Mouse (Mus musculus) forebrain, postnatal 0 days (tissue): ENCODE measurements at regions not wholly inside any gene's neighbourhood (a gene's known extent, or its start where the extent isn't known, plus 50 kb on each side); places are given as distances from the start of the nearest gene placed in this dataset.

Experiments used
- ATAC-seq: fragments of 200-750 bp; cut with Nextera tagmentation; 2 replicates; pipeline ENCODE4 v1.8.0; 2017; ENCODE audit warnings: mild to moderate bottlenecking, moderate library complexity
- DNase-seq: peaks from one replicate; pipeline ENCODE4 v3.0.0-alpha.2; 2015
- H3K27ac ChIP-seq: fragments of 300-500 bp; sonication (generic); 2 replicates; pipeline ENCODE4 v1.5.1; 2014; ENCODE audit warnings: low read depth, mild to moderate bottlenecking, antibody characterized with exemption, low read length, moderate library complexity, mixed read lengths
- H3K27me3 ChIP-seq: fragments of 300-500 bp; sonication (generic); 2 replicates; pipeline ENCODE4 v1.6.1; 2014; ENCODE audit warnings: mild to moderate bottlenecking, low read length, mixed read lengths; ENCODE audit not compliant: insufficient read depth
- H3K36me3 ChIP-seq: fragments of 300-500 bp; sonication (generic); 2 replicates; pipeline ENCODE4 v1.6.1; 2014; ENCODE audit warnings: mild to moderate bottlenecking, moderate library complexity; ENCODE audit not compliant: insufficient read depth
- H3K4me1 ChIP-seq: fragments of 300-500 bp; sonication (generic); 2 replicates; pipeline ENCODE4 v1.6.1; 2014; ENCODE audit warnings: antibody characterized with exemption; ENCODE audit not compliant: insufficient read depth
- H3K4me2 ChIP-seq: fragments of 300-500 bp; sonication (generic); 2 replicates; pipeline ENCODE4 v1.6.1; 2014; ENCODE audit warnings: low read depth, mild to moderate bottlenecking, moderate library complexity
- H3K4me3 ChIP-seq: fragments of 300-500 bp; sonication (generic); 2 replicates; pipeline ENCODE4 v1.5.1; 2014; ENCODE audit warnings: low read depth, low read length, mixed read lengths
- H3K9ac ChIP-seq: fragments of 300-500 bp; sonication (generic); 2 replicates; pipeline ENCODE4 v1.6.1; 2014; ENCODE audit warnings: mild to moderate bottlenecking
- H3K9me3 ChIP-seq: fragments of 300-500 bp; sonication (generic); 2 replicates; pipeline ENCODE4 v1.6.1; 2016; ENCODE audit warnings: low read length
- CTCF ChIP-seq: sonication (generic); IDR thresholded peaks from 2 replicates; pipeline ENCODE4 v1.5.1; 2016; ENCODE audit warnings: antibody characterized with exemption, control low read depth, low read depth
- WGBS: fragments of 180-500 bp; shearing (Covaris S2); extraction: QIAGEN DNeasy Blood & Tissue Kit; methylation state at CpG from one replicate; pipeline ENCODE4 v1.1.7; 2014; 5-methylcytosine and 5-hydroxymethylcytosine counted together

DNA sequence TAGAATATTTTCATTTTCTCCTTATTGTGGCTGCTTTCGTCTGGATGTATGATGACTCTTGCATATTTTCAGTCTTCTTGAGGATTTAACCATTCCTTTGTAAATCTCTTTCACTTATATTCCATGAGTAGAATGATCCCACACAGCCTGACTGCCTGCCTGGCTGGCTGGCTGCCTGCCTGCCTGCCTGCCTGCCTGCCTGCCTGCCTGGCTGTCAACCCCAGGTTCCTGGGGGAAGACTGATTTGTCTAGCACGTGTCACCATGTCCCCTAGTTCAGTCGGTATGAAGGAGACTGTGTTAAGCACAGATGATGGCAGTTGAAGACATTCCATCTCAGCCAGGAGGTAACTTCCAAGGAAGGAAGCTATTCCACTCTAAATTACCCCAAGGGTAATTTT, 370.8 kb downstream of the Nkx6-1 start:
- DNase-seq (no peak), ATAC-seq (no peak)
- Histone ChIP-seq H3K36me3 (no peaks in the 10 kb centered on the region), H3K9me3 (no peaks in the 10 kb centered on the region), H3K27ac (no peak overlapping the region), H3K9ac (no peak overlapping the region), H3K27me3 (no peaks in the 10 kb centered on the region), H3K4me2 (no peak overlapping the region), H3K4me3 (no peak overlapping the region), H3K4me1 (no peaks in the 10 kb centered on the region)
- WGBS = 56% methylated on average over 3 of the region's 3 CpGs
- TF ChIP-seq CTCF = no peak

DNA sequence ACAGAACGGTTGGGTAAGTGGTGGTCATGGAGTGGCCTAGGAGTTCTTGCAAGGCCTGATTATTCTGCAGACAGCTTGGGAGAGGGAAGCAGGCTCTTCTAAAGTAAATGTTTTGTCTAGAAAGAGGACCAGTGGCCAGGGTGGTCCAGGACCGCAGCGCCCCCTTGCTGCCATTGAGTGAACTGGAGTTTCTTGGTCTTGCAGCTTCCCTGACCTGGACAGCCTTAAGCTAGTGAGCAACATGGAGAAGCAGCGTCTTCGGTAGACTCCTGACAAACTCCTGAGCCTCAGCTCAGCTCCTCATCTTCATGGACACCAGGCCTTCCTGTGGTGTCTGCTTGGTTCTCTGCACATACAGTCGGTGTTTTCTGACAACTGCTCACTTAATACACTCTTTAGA, 376.4 kb downstream of the Nkx6-1 start:
- H3K9ac ChIP-seq = no peak overlapping the region
- H3K4me1 ChIP-seq = no peaks in the 10 kb centered on the region
- peak; percentile 54 for TF ChIP-seq CTCF
- no peak for ATAC-seq
- no peak overlapping the region for H3K4me3 ChIP-seq
- 64% methylated on average over 6 of the region's 6 CpGs for WGBS
- no peak overlapping the region for H3K4me2 ChIP-seq
- no peaks in the 10 kb centered on the region for H3K27me3 ChIP-seq
- no peaks in the 10 kb centered on the region for H3K9me3 ChIP-seq
- H3K27ac ChIP-seq = no peak overlapping the region
- no peak for DNase-seq
- H3K36me3 ChIP-seq = no peaks in the 10 kb centered on the region

DNA sequence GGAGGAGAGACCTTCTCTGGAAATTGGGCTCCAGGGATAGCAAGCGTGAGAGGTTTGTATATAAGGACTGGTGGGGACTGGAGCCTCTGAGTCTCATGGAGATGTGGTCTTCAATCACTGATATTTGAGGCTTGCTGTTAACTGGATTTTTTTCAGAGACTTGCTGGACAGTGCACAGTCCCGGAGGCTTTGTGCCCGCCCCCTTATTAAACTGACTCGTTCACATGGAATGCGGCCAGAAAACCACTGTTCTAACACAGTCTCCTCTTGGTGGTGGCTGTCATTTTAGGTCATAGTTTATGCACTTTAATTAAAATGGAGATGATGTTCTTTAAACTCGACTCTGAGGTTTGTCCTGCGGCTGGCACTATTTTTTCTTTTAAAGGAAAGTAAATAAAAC, 378.9 kb downstream of the Nkx6-1 start:
- H3K4me3 ChIP-seq = no peak overlapping the region
- no peak overlapping the region for H3K4me2 ChIP-seq
- TF ChIP-seq CTCF = no peak
- no peaks in the 10 kb centered on the region for H3K4me1 ChIP-seq
- no peak overlapping the region for H3K27ac ChIP-seq
- no peaks in the 10 kb centered on the region for H3K9me3 ChIP-seq
- no peak for ATAC-seq
- no peak for DNase-seq
- H3K27me3 ChIP-seq = no peaks in the 10 kb centered on the region
- no peak overlapping the region for H3K9ac ChIP-seq
- WGBS = 50% methylated on average over 7 of the region's 7 CpGs
- no peaks in the 10 kb centered on the region for H3K36me3 ChIP-seq

DNA sequence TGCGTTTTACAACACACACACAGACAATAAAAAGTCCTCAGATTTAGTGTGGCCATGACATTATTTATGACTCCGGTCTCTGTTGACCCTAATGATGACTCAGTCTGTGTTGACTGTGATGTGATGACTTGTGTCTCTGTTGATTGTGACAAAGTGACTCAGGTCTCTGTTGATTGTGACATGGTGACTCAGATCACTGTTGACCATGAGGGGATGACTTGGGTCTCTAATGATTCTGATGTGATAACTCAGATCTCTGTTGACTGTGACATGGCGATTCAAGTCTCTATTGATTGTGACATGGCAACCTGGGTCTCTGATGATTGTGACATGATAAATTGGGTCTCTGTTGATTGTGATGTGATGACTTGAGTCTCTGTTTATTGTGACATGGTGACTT, 405.0 kb downstream of the Gpat3 start:
- Histone ChIP-seq H3K36me3 (no peaks in the 10 kb centered on the region), H3K4me3 (no peak overlapping the region), H3K9ac (no peak overlapping the region), H3K9me3 (no peaks in the 10 kb centered on the region), H3K4me1 (no peaks in the 10 kb centered on the region), H3K4me2 (no peak overlapping the region), H3K27me3 (no peaks in the 10 kb centered on the region), H3K27ac (no peak overlapping the region)
- DNase-seq (no peak), ATAC-seq (no peak)
- WGBS = 98% methylated on average over 3 of the region's 3 CpGs
- no peak for TF ChIP-seq CTCF

DNA sequence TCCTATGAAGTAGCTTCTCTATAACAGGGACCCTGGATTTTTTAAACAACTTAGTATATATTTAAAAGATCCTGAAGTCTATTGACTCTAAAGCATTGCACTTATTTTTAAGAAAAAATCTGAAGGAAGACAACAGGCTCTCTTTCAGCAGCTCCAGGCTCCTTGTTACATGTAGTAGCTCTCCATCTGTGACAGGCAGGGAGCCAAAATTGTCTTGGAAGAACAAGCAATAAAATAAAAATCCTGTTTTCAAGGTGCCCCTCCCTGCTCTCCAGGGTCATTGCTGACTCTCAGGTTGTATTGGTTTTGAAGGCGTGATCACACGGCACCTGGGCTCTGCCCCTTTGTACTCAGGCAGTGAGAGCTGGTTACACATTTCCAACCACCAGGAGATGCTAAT, 397.1 kb downstream of the Gpat3 start:
- no peak overlapping the region for H3K4me2 ChIP-seq
- peak; percentile 42; the same call in 1 of the 2 replicates for ATAC-seq
- H3K9ac ChIP-seq = no peak overlapping the region
- no peaks in the 10 kb centered on the region for H3K27me3 ChIP-seq
- WGBS = 90% methylated on average over 2 of the region's 2 CpGs
- H3K4me3 ChIP-seq = no peak overlapping the region
- no peak for TF ChIP-seq CTCF
- H3K27ac ChIP-seq = no peak overlapping the region
- DNase-seq = peak; percentile 65
- no peaks in the 10 kb centered on the region for H3K4me1 ChIP-seq
- H3K9me3 ChIP-seq = no peaks in the 10 kb centered on the region
- H3K36me3 ChIP-seq = no peaks in the 10 kb centered on the region

DNA sequence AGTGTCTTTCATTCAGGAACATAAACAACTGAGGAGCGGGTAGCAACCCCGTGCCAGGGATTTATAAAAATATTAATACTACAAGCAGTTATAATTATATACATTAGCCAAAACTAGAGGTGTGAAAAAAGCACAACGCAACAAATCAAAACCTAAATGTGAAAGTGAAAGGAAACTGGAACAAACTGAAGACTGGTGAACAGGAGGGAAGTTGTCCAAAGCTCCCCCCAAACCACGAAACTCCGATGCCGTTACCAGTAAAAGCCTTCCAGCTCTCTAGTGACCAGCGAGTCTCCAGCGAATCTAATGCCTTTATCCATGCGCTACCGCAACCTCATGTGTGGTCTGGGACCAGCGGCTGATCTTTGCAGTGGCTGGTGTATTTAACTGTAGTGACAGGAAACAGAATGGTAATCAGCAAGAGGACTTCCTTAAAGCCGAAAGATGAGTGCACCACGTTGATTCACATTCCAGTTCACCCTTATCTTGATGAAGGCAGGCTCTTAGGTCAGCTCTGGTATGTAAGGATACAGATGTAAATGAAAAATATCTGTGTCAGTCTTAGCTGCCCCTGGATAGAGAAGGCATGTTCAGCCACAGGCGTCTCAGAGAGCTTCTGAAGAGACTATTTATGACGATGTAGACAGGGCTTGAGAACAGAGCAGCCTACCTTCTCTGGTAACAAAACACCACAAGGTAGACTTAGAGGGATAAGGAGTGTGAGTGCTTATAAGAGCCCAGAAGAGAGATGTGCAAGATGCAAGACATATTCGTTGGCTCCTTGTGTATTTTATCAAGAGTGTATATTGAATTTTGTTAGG, 394.0 kb downstream of the Gpat3 start:
- H3K9me3 ChIP-seq = no peaks in the 10 kb centered on the region
- TF ChIP-seq CTCF = no peak
- WGBS = 86% methylated on average over 16 of the region's 16 CpGs
- no peak for DNase-seq
- no peak overlapping the region for H3K27ac ChIP-seq
- no peaks in the 10 kb centered on the region for H3K36me3 ChIP-seq
- ATAC-seq = no peak
- no peak overlapping the region for H3K9ac ChIP-seq
- no peaks in the 10 kb centered on the region for H3K4me1 ChIP-seq
- no peaks in the 10 kb centered on the region for H3K27me3 ChIP-seq
- H3K4me3 ChIP-seq = no peak overlapping the region
- no peak overlapping the region for H3K4me2 ChIP-seq

DNA sequence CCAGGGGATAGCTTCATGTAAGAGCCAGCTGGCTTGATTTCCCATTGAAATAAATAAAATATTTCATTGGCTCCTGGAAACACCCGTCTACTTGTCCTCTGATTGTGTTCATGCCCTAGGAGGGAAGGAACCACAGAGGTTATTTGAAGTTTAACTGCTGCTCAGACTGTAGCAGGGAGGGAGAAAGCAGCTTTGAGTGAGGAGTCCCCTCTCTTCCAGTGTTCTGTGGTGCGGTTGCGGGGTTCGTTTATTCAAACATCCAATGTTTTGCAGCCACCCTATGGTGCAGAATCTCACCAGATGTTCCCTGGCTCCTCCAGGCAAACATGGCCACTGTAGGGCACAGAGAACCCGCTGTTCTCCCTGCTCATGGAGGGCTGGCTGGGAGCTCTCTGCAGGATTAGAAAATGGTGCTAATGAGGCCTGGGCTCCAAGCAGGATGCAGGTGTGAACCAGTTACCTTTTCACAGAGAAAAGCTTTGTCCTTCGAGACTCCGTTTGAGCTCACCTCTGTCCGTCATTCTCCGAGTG, 390.7 kb downstream of the Gpat3 start:
- no peak for ATAC-seq
- Histone ChIP-seq H3K27ac (no peak overlapping the region), H3K4me2 (no peak overlapping the region), H3K9ac (no peak overlapping the region), H3K36me3 (no peaks in the 10 kb centered on the region), H3K4me1 (no peaks in the 10 kb centered on the region), H3K9me3 (no peaks in the 10 kb centered on the region), H3K27me3 (no peaks in the 10 kb centered on the region), H3K4me3 (no peak overlapping the region)
- no peak for DNase-seq
- 78% methylated on average over 9 of the region's 9 CpGs for WGBS
- TF ChIP-seq CTCF = no peak
